Mouse (Mus musculus): Measurements from ENCODE around the gene Ceacam2. TPM values are rescaled to one million over a fixed set of nuclear protein-coding genes. Genes with fewer than 3 reads are reported as not detected.
"Not testable (repeated sequence)": the region's sequence is repeated elsewhere in the genome, so short reads cannot be mapped to it uniquely, and the experiment has no call there.

The Ceacam2 gene
- total and polyA plus RNA-seq, 3 experiments, result 0.05 TPM; not detected in 2

- no peak for TF ChIP-seq POLR2AphosphoS5 (IDR thresholded peaks at IDR 0.05; ENCODE audit: insufficient replicate concordance, low read depth, low read length)
- no peak for TF ChIP-seq TAL1 (conservative IDR thresholded peaks at IDR 0.05; ENCODE audit: low read depth, low read length)
- no peak for TF ChIP-seq GATA2 (IDR thresholded peaks at IDR 0.05; ENCODE audit: borderline replicate concordance, low read depth, low read length)
- TF ChIP-seq GATA1 (IDR thresholded peaks at IDR 0.05; ENCODE audit: borderline replicate concordance, low read length), result no peak
- no peak for TF ChIP-seq CTCF (IDR thresholded peaks at IDR 0.05; ENCODE audit: low read depth, low read length)
- H3K9me3 ChIP-seq (replicated peaks), result no peaks in the 10 kb centered on the region
- H3K4me3 ChIP-seq (ENCODE audit: low read depth, low read length), result no peak overlapping the region
- no peaks in the 10 kb centered on the region for H3K27me3 ChIP-seq (ENCODE audit: insufficient read depth, low read length)
- no peaks in the 10 kb centered on the region for H3K4me1 ChIP-seq (ENCODE audit: insufficient read depth, low read depth, low read length)
- H3K36me3 ChIP-seq (replicated peaks), result no peaks in the 10 kb centered on the region
- DNase-seq (ENCODE audit: low spot score), result no peak
- no peak for ATAC-seq (ENCODE audit: extremely low read depth, insufficient number of reproducible peaks, low FRiP score, poor library complexity, severe bottlenecking)
Observed at GRCm38 (mm10) chr7:25509925-25510324, 29.7 kb downstream of the Ceacam2 start.

- no peaks in the 10 kb centered on the region for H3K27me3 ChIP-seq (ENCODE audit: insufficient read depth, low read length)
- no peaks in the 10 kb centered on the region for H3K9me3 ChIP-seq (replicated peaks)
- H3K4me3 ChIP-seq (ENCODE audit: low read depth, low read length), result no peak overlapping the region
- TF ChIP-seq CTCF (IDR thresholded peaks at IDR 0.05; ENCODE audit: low read depth, low read length) (no peak), GATA1 (IDR thresholded peaks at IDR 0.05; ENCODE audit: borderline replicate concordance, low read length) (no peak), TAL1 (conservative IDR thresholded peaks at IDR 0.05; ENCODE audit: low read depth, low read length) (no peak), POLR2AphosphoS5 (IDR thresholded peaks at IDR 0.05; ENCODE audit: insufficient replicate concordance, low read depth, low read length) (no peak), GATA2 (IDR thresholded peaks at IDR 0.05; ENCODE audit: borderline replicate concordance, low read depth, low read length) (no peak)
- DNase-seq (ENCODE audit: low spot score) (no peak), ATAC-seq (ENCODE audit: extremely low read depth, insufficient number of reproducible peaks, low FRiP score, poor library complexity, severe bottlenecking) (no peak)
- H3K36me3 ChIP-seq (replicated peaks), result no peaks in the 10 kb centered on the region
- H3K4me1 ChIP-seq (ENCODE audit: insufficient read depth, low read depth, low read length), result no peaks in the 10 kb centered on the region
Observed at GRCm38 (mm10) chr7:25494649-25495048, 45.0 kb downstream of the Ceacam2 start.

- ATAC-seq (ENCODE audit: extremely low read depth, insufficient number of reproducible peaks, low FRiP score, poor library complexity, severe bottlenecking); H3K4me3 ChIP-seq (ENCODE audit: low read depth, low read length); H3K4me1 ChIP-seq (ENCODE audit: insufficient read depth, low read depth, low read length); H3K9me3 ChIP-seq (replicated peaks); H3K27me3 ChIP-seq (ENCODE audit: insufficient read depth, low read length); H3K36me3 ChIP-seq (replicated peaks); DNase-seq (ENCODE audit: low spot score): not testable (repeated sequence)
Observed at GRCm38 (mm10) chr7:25490698-25491097, 49.0 kb downstream of the Ceacam2 start.

GRCm38 (mm10) chr7:25489382-25489781, 50.3 kb downstream of the Ceacam2 start:
- not testable (repeated sequence) for DNase-seq (ENCODE audit: low spot score); H3K4me3 ChIP-seq (ENCODE audit: low read depth, low read length)

GRCm38 (mm10) chr7:25486186-25486585, 53.5 kb downstream of the Ceacam2 start:
- Histone ChIP-seq H3K27me3 (ENCODE audit: insufficient read depth, low read length) (peaks cover 5% of the 10 kb centered on the region; the same call in 1 of the 2 replicates), H3K4me3 (ENCODE audit: low read depth, low read length) (no peak overlapping the region), H3K36me3 (replicated peaks) (no peaks in the 10 kb centered on the region), H3K9me3 (replicated peaks) (no peaks in the 10 kb centered on the region), H3K4me1 (ENCODE audit: insufficient read depth, low read depth, low read length) (no peaks in the 10 kb centered on the region)
- no peak for DNase-seq (ENCODE audit: low spot score)
- no peak for TF ChIP-seq TAL1 (conservative IDR thresholded peaks at IDR 0.05; ENCODE audit: low read depth, low read length)
- no peak for TF ChIP-seq GATA2 (IDR thresholded peaks at IDR 0.05; ENCODE audit: borderline replicate concordance, low read depth, low read length)
- TF ChIP-seq CTCF (IDR thresholded peaks at IDR 0.05; ENCODE audit: low read depth, low read length), result no peak
- TF ChIP-seq POLR2AphosphoS5 (IDR thresholded peaks at IDR 0.05; ENCODE audit: insufficient replicate concordance, low read depth, low read length), result no peak
- TF ChIP-seq GATA1 (IDR thresholded peaks at IDR 0.05; ENCODE audit: borderline replicate concordance, low read length), result no peak
- no peak for ATAC-seq (ENCODE audit: extremely low read depth, insufficient number of reproducible peaks, low FRiP score, poor library complexity, severe bottlenecking)

More at GRCm38 (mm10) chr7:25489382-25489781, 50.3 kb downstream of the Ceacam2 start:
- H3K9me3 ChIP-seq (replicated peaks); ATAC-seq (ENCODE audit: extremely low read depth, insufficient number of reproducible peaks, low FRiP score, poor library complexity, severe bottlenecking); H3K36me3 ChIP-seq (replicated peaks); H3K4me1 ChIP-seq (ENCODE audit: insufficient read depth, low read depth, low read length); H3K27me3 ChIP-seq (ENCODE audit: insufficient read depth, low read length): not testable (repeated sequence)

- TF ChIP-seq POLR2AphosphoS5 (IDR thresholded peaks at IDR 0.05; ENCODE audit: insufficient replicate concordance, low read depth, low read length), result no peak
- TF ChIP-seq GATA2 (IDR thresholded peaks at IDR 0.05; ENCODE audit: borderline replicate concordance, low read depth, low read length), result no peak
- TF ChIP-seq CTCF (IDR thresholded peaks at IDR 0.05; ENCODE audit: low read depth, low read length), result no peak
- no peak for TF ChIP-seq TAL1 (conservative IDR thresholded peaks at IDR 0.05; ENCODE audit: low read depth, low read length)
- no peak for TF ChIP-seq GATA1 (IDR thresholded peaks at IDR 0.05; ENCODE audit: borderline replicate concordance, low read length)
- no peaks in the 10 kb centered on the region for H3K9me3 ChIP-seq (replicated peaks)
- no peak for DNase-seq (ENCODE audit: low spot score)
- ATAC-seq (ENCODE audit: extremely low read depth, insufficient number of reproducible peaks, low FRiP score, poor library complexity, severe bottlenecking), result no peak
- H3K27me3 ChIP-seq (ENCODE audit: insufficient read depth, low read length), result peaks cover 5% of the 10 kb centered on the region; the same call in 1 of the 2 replicates
- H3K36me3 ChIP-seq (replicated peaks), result no peaks in the 10 kb centered on the region
- H3K4me1 ChIP-seq (ENCODE audit: insufficient read depth, low read depth, low read length), result no peaks in the 10 kb centered on the region
- H3K4me3 ChIP-seq (ENCODE audit: low read depth, low read length), result no peak overlapping the region
Observed at GRCm38 (mm10) chr7:25485061-25485460, 54.6 kb downstream of the Ceacam2 start.

- ATAC-seq (ENCODE audit: extremely low read depth, insufficient number of reproducible peaks, low FRiP score, poor library complexity, severe bottlenecking) (no peak), DNase-seq (ENCODE audit: low spot score) (no peak)
- H3K36me3 ChIP-seq (replicated peaks), result no peaks in the 10 kb centered on the region
- no peak overlapping the region for H3K4me3 ChIP-seq (ENCODE audit: low read depth, low read length)
- H3K4me1 ChIP-seq (ENCODE audit: insufficient read depth, low read depth, low read length), result no peaks in the 10 kb centered on the region
- TF ChIP-seq TAL1 (conservative IDR thresholded peaks at IDR 0.05; ENCODE audit: low read depth, low read length) (no peak), GATA1 (IDR thresholded peaks at IDR 0.05; ENCODE audit: borderline replicate concordance, low read length) (no peak), POLR2AphosphoS5 (IDR thresholded peaks at IDR 0.05; ENCODE audit: insufficient replicate concordance, low read depth, low read length) (no peak), CTCF (IDR thresholded peaks at IDR 0.05; ENCODE audit: low read depth, low read length) (no peak)
- peaks cover 5% of the 10 kb centered on the region; the same call in 1 of the 2 replicates for H3K27me3 ChIP-seq (ENCODE audit: insufficient read depth, low read length)
- H3K9me3 ChIP-seq (replicated peaks), result no peaks in the 10 kb centered on the region
Observed at GRCm38 (mm10) chr7:25483133-25483735, 56.4 kb downstream of the Ceacam2 start.

- not testable (repeated sequence) for H3K27me3 ChIP-seq (ENCODE audit: insufficient read depth, low read length); ATAC-seq (ENCODE audit: extremely low read depth, insufficient number of reproducible peaks, low FRiP score, poor library complexity, severe bottlenecking); H3K4me1 ChIP-seq (ENCODE audit: insufficient read depth, low read depth, low read length); H3K9me3 ChIP-seq (replicated peaks); DNase-seq (ENCODE audit: low spot score); H3K4me3 ChIP-seq (ENCODE audit: low read depth, low read length); H3K36me3 ChIP-seq (replicated peaks)
Observed at GRCm38 (mm10) chr7:25480791-25481190, 58.9 kb downstream of the Ceacam2 start.

Data from G1E (cell line).